12 mouse cellular contexts compared by ENCODE assay signal in the genomic region with DNA sequence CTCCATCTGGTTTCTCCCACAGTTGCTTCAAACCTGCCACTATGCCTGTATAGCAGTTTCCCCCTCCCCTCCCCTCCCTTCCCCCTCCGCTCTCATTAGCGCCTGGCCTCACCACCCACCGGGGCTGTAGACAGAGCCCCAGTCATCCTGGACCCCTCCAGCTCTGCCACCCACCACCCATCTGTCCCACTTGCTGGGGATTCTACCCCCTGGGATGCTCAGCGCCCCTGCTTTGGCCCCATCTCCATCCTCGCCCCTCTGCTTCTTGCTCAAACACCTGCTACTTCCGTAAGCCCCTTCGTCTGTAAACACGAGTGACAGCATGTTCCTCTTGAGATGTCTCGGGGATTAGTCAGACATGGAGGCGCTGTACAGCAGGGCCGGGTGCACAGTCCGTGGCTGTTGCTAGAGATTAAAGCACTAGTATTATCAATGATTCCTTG.
DNase-seq lines count a peak whose midpoint lies in the region; ATAC-seq and TF ChIP-seq lines count a peak whose summit lies in the region.
"Had no signal": no experiment of that assay in that cellular context is flagged by ENCODE, and none has a peak within 500 bp of the region (broad histone marks: within the 10 kb centered on the region; RNA-seq: fewer than 3 reads in every experiment).

No protein-coding gene starts in this region.

- no peak for ATAC-seq in heart, embryonic 14.5 days (ENCODE audit: insufficient number of reproducible peaks, insufficient read depth, low FRiP score, low read depth)
- peak; percentile 79 for ATAC-seq in forebrain, embryonic 13.5 days
- no peak for ATAC-seq in limb, embryonic 11.5 days (ENCODE audit: insufficient number of reproducible peaks, low FRiP score, low TSS enrichment, low read depth)
- ATAC-seq in neural tube, embryonic 14.5 days (ENCODE audit: low read depth): 0 out of 2 replicates have a peak, but pooled peaks have one; percentile 44
- ATAC-seq: Patski had no signal

- DNase-seq in heart, adult 9 months (ENCODE audit: low spot score in 2 of 2): no peak
- no peak for DNase-seq in limb, embryonic 11.5 days (ENCODE audit: low spot score)
- no peak for DNase-seq in gastrocnemius, postnatal 36 days
- no peak for DNase-seq in spleen, postnatal 14 days (ENCODE audit: low spot score in 2 of 2)
- DNase-seq in lung, adult 2 months: no peak
- DNase-seq: cerebellum, postnatal 14 days had no signal

- H3K4me2 ChIP-seq in heart, embryonic 14.5 days (ENCODE audit: low read length): no peak overlapping the region
- H3K4me2 ChIP-seq in forebrain, embryonic 13.5 days: peak overlapping the region; percentile 22
- H3K4me2 ChIP-seq in limb, embryonic 11.5 days (ENCODE audit: low read depth, severe bottlenecking): no peak overlapping the region
- H3K4me2 ChIP-seq in neural tube, embryonic 14.5 days (ENCODE audit: low read depth, low read length): no peak overlapping the region
- H3K4me2 ChIP-seq: lung, embryonic 15.5 days; stomach, embryonic 15.5 days had no signal

- no peak for TF ChIP-seq POLR2A in lung, adult 2 months (IDR thresholded peaks at IDR 0.05; ENCODE audit: borderline replicate concordance, extremely low read depth, low read depth, low read length)

- intact Hi-C loops in gastrocnemius, postnatal 36 days (cut with DNase I): no loop called here

- no peaks in the 10 kb centered on the region for H3K9me3 ChIP-seq in heart, embryonic 14.5 days (ENCODE audit: control insufficient read depth, low read length)
- H3K9me3 ChIP-seq in forebrain, embryonic 13.5 days (replicated peaks): no peaks in the 10 kb centered on the region
- no peaks in the 10 kb centered on the region for H3K9me3 ChIP-seq in limb, embryonic 11.5 days (ENCODE audit: control insufficient read depth, low read length)
- H3K9me3 ChIP-seq in neural tube, embryonic 14.5 days (ENCODE audit: control insufficient read depth, low read length): no peaks in the 10 kb centered on the region
- H3K9me3 ChIP-seq: lung, embryonic 15.5 days; stomach, embryonic 15.5 days had no signal

- H3K27ac ChIP-seq in heart, embryonic 14.5 days (replicated peaks in 1 of 2; ENCODE audit: control insufficient read depth in 1 of 2, insufficient read depth in 1 of 2, low read depth in 2 of 2, low read length in 2 of 2): no peak overlapping the region
- H3K27ac ChIP-seq in forebrain, embryonic 13.5 days: peak overlapping the region; percentile 96
- 0 out of 2 replicates have a peak overlapping the region, but pooled peaks have one; percentile 21 for H3K27ac ChIP-seq in limb, embryonic 11.5 days (replicated peaks; ENCODE audit: low read depth, low read length)
- H3K27ac ChIP-seq in neural tube, embryonic 14.5 days (ENCODE audit: low read depth, low read length): no peak overlapping the region
- H3K27ac ChIP-seq: lung, embryonic 15.5 days; stomach, embryonic 15.5 days had no signal

- 11% methylated on average over 12 of the region's 12 CpGs for WGBS in heart, embryonic 14.5 days
- 11% methylated on average over 12 of the region's 12 CpGs for WGBS in forebrain, embryonic 13.5 days
- 52% methylated on average over 12 of the region's 12 CpGs for WGBS in limb, embryonic 11.5 days
- 15% methylated on average over 12 of the region's 12 CpGs for WGBS in neural tube, embryonic 14.5 days
- WGBS in lung, adult 2 months: 36% methylated on average over 12 of the region's 12 CpGs

- H3K9ac ChIP-seq in heart, embryonic 14.5 days (ENCODE audit: low read length): peak overlapping the region; percentile 34; the same call in 1 of the 2 replicates
- H3K9ac ChIP-seq in forebrain, embryonic 13.5 days: peak overlapping the region; percentile 43
- no peak overlapping the region for H3K9ac ChIP-seq in limb, embryonic 11.5 days (ENCODE audit: low read length)
- H3K9ac ChIP-seq in neural tube, embryonic 14.5 days (replicated peaks; ENCODE audit: low read depth, low read length): no peak overlapping the region
- H3K9ac ChIP-seq: lung, embryonic 15.5 days; stomach, embryonic 15.5 days had no signal

- no peak overlapping the region for H3K4me3 ChIP-seq in heart, embryonic 14.5 days (ENCODE audit: control insufficient read depth in 1 of 2, insufficient read depth in 1 of 2, low read depth in 1 of 2, low read length in 2 of 2)
- H3K4me3 ChIP-seq in forebrain, embryonic 13.5 days: no peak overlapping the region
- H3K4me3 ChIP-seq in limb, embryonic 11.5 days (ENCODE audit: low read depth, low read length): no peak overlapping the region
- H3K4me3 ChIP-seq in neural tube, embryonic 14.5 days (ENCODE audit: low read depth, low read length): no peak overlapping the region
- H3K4me3 ChIP-seq in lung, adult 2 months (replicated peaks; ENCODE audit: extremely low read depth, low read depth, low read length): no peak overlapping the region
- H3K4me3 ChIP-seq: lung, embryonic 15.5 days; stomach, embryonic 15.5 days had no signal

- no peaks in the 10 kb centered on the region for H3K36me3 ChIP-seq in heart, embryonic 14.5 days (ENCODE audit: control insufficient read depth, insufficient read depth, low read length)
- no peaks in the 10 kb centered on the region for H3K36me3 ChIP-seq in forebrain, embryonic 13.5 days (ENCODE audit: poor library complexity, severe bottlenecking)
- H3K36me3 ChIP-seq in limb, embryonic 11.5 days (ENCODE audit: control insufficient read depth, insufficient read depth, low read length): no peaks in the 10 kb centered on the region
- H3K36me3 ChIP-seq in neural tube, embryonic 14.5 days (ENCODE audit: control insufficient read depth, insufficient read depth, low read length): no peaks in the 10 kb centered on the region
- H3K36me3 ChIP-seq: lung, embryonic 15.5 days; stomach, embryonic 15.5 days had no signal

- peaks cover 3 to 6% of the 10 kb centered on the region in 2 experiments for H3K4me1 ChIP-seq in heart, embryonic 14.5 days (ENCODE audit: control insufficient read depth in 2 of 2, insufficient read depth in 2 of 2, low read length in 2 of 2)
- peaks cover 34% of the 10 kb centered on the region for H3K4me1 ChIP-seq in forebrain, embryonic 13.5 days
- H3K4me1 ChIP-seq in limb, embryonic 11.5 days (ENCODE audit: control insufficient read depth, insufficient read depth, low read length): peaks cover 8% of the 10 kb centered on the region
- H3K4me1 ChIP-seq in neural tube, embryonic 14.5 days (ENCODE audit: control insufficient read depth, insufficient read depth, low read length): peaks cover 7% of the 10 kb centered on the region
- no peaks in the 10 kb centered on the region for H3K4me1 ChIP-seq in lung, adult 2 months (ENCODE audit: control insufficient read depth, insufficient read depth, low read length)
- H3K4me1 ChIP-seq: stomach, embryonic 15.5 days had no signal

- no peaks in the 10 kb centered on the region for H3K27me3 ChIP-seq in heart, embryonic 14.5 days (ENCODE audit: control insufficient read depth, insufficient read depth, low read length)
- no peaks in the 10 kb centered on the region for H3K27me3 ChIP-seq in forebrain, embryonic 13.5 days
- H3K27me3 ChIP-seq in limb, embryonic 11.5 days (ENCODE audit: control insufficient read depth, insufficient read depth, low read length): no peaks in the 10 kb centered on the region
- H3K27me3 ChIP-seq in neural tube, embryonic 14.5 days (ENCODE audit: control insufficient read depth, insufficient read depth, low read length): no peaks in the 10 kb centered on the region
- H3K27me3 ChIP-seq: lung, embryonic 15.5 days; Patski; stomach, embryonic 15.5 days had no signal

- TF ChIP-seq CTCF in lung, adult 2 months (IDR thresholded peaks at IDR 0.05; ENCODE audit: insufficient read depth, low read length): no peak

Comparison
In these comparisons a context has a peak if more than half of its experiments do, and no peak if none do; other contexts are left out.
1. ATAC-seq: peak in forebrain, embryonic 13.5 days (single experiment) and neural tube, embryonic 14.5 days (single experiment); none in heart, embryonic 14.5 days (single experiment) and limb, embryonic 11.5 days (single experiment).
2. H3K27ac ChIP-seq: peak in forebrain, embryonic 13.5 days (single experiment) and limb, embryonic 11.5 days (single experiment); none in heart, embryonic 14.5 days (0 of 2) and neural tube, embryonic 14.5 days (single experiment).
3. H3K9ac ChIP-seq: peak in heart, embryonic 14.5 days (single experiment) and forebrain, embryonic 13.5 days (single experiment); none in limb, embryonic 11.5 days (single experiment) and neural tube, embryonic 14.5 days (single experiment).